Mouse (Mus musculus) erythroblast, embryonic 14.5 days (primary cell): ENCODE measurements around the gene Agtpbp1. TPM values are rescaled to one million over a fixed set of nuclear protein-coding genes. Genes with fewer than 3 reads are reported as not detected.

Source experiments
- H3K27me3 ChIP-seq: 2 replicates; pipeline ENCODE4 v1.6.1; 2012; ENCODE audit warnings: inconsistent platforms; ENCODE audit not compliant: control insufficient read depth
- H3K36me3 ChIP-seq: 2 replicates; pipeline ENCODE4 v1.6.1; 2012; ENCODE audit warnings: mild to moderate bottlenecking, inconsistent platforms; ENCODE audit not compliant: control insufficient read depth
- H3K4me1 ChIP-seq: 2 replicates; pipeline ENCODE4 v1.6.1; 2012; ENCODE audit warnings: inconsistent platforms; ENCODE audit not compliant: control insufficient read depth
- H3K4me3 ChIP-seq: replicated peaks from 2 replicates; pipeline ENCODE3; 2012; ENCODE audit warnings: moderate library complexity, mild to moderate bottlenecking, inconsistent platforms
- H3K9me3 ChIP-seq: 2 replicates; pipeline ENCODE4 v1.6.1; 2012; ENCODE audit warnings: low read length, inconsistent platforms, mixed read lengths; ENCODE audit not compliant: control insufficient read depth
- GATA1 ChIP-seq: IDR thresholded peaks from 2 replicates; pipeline ENCODE4 v1.6.1; 2012; ENCODE audit warnings: low read length, inconsistent platforms, mixed read lengths
- TAL1 ChIP-seq: IDR thresholded peaks from 3 replicates; pipeline ENCODE4 v1.6.1; 2012; ENCODE audit warnings: low read length, inconsistent platforms, mixed read lengths
- polyA plus RNA-seq: library from polyadenylated mRNA; stranded (reverse); fragments of >175 nt; gene quantifications from 2 replicates; pipeline ENCODE4 v1.2.3, GENCODE M21; 2012

Gene Agtpbp1
- polyA plus RNA-seq, 1 experiment = 0.17 TPM

DNA sequence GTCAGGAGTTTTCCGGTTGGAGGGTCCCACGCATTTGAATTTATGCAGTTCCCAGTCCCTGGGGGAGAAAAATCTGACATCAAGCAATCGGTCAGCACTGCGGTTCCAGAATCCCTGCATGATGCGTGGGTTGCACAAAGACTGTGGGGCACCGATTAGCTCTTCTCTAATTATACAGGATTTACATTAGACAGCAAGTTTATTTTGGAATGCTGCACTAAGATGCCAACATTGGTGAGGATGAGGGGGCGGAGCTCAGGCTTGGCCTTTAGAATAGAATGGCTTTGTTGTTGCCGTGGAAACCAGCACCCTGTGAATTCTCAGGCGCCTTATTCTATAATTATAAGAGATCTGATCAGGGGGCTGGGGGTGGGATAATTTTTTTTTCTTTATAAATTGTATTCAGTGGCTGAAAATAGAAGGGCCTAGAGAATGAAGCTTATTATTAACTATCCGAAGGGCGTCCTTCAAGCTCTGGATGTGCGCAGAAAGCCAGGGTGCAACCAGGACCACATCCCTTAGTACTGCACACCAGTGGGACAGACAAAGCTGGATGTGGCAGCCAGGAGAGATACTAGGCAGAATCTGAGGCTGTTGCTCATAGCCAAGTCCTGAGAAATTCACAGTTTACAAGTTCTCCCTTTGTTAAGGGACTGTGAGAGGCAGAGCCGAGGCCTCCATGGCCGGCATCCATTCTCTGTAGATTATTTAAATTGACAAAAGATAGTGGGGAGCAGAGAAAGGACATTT is 182.8 kb downstream of the Agtpbp1 start:
- TF ChIP-seq TAL1 (no peak), GATA1 (no peak)
- H3K36me3 ChIP-seq = no peaks in the 10 kb centered on the region
- H3K4me1 ChIP-seq = no peaks in the 10 kb centered on the region
- H3K4me3 ChIP-seq = no peak overlapping the region
- no peaks in the 10 kb centered on the region for H3K27me3 ChIP-seq
- H3K9me3 ChIP-seq = no peaks in the 10 kb centered on the region

DNA sequence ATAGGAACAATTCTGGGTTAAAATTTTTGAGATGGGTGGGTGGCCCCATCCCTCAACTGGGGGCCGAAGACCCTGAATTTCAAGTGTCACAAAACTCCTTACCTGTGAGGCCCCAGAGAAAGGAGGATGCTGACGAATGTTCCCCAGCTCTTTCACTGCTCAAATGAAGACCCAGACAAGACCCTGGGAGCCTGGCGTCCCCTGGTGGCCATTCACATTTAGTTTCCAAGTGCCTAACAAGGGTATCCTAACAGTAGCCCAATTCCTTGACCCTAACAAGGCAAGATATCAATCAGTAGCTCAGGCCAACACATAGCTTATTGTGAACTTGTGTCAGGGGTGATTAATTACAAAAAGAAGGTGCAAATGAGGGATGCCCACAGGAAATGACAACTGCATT is 187.5 kb downstream of the Agtpbp1 start:
- TF ChIP-seq GATA1 (no peak), TAL1 (no peak)
- H3K9me3 ChIP-seq = no peaks in the 10 kb centered on the region
- no peaks in the 10 kb centered on the region for H3K36me3 ChIP-seq
- no peaks in the 10 kb centered on the region for H3K4me1 ChIP-seq
- no peak overlapping the region for H3K4me3 ChIP-seq
- no peaks in the 10 kb centered on the region for H3K27me3 ChIP-seq

Other genes starting within 250 kb of the Agtpbp1 start
- 0.29 and 0.51 TPM in 2 replicates for gene Naa35, start within 50 bp of the Agtpbp1 start, polyA plus RNA-seq
- gene Golm1, start 90.6 kb upstream of the Agtpbp1 start, polyA plus RNA-seq = 0.54 and 0.98 TPM in 2 replicates
- gene 4921517D22Rik, start 108.9 kb upstream of the Agtpbp1 start, polyA plus RNA-seq = not detected in 2 replicates
- gene Spata31d1a, start 125.1 kb upstream of the Agtpbp1 start, polyA plus RNA-seq = not detected in 2 replicates
- not detected in 2 replicates for gene Spata31d1b, start 127.1 kb upstream of the Agtpbp1 start, polyA plus RNA-seq
- gene Spata31d1d, start 146.5 kb upstream of the Agtpbp1 start, polyA plus RNA-seq = 0.02 TPM in 1 of 2 replicates, not detected in the other
- gene 1700014D04Rik, start 161.5 kb upstream of the Agtpbp1 start, polyA plus RNA-seq = 0.09 TPM in 1 of 2 replicates, not detected in the other
- 62.3 and 68.6 TPM in 2 replicates for gene Isca1, start 184.6 kb upstream of the Agtpbp1 start, polyA plus RNA-seq
- 10.5 and 10.8 TPM in 2 replicates for gene Gm49354, start 197.0 kb upstream of the Agtpbp1 start, polyA plus RNA-seq
- gene Tut7, start 237.9 kb upstream of the Agtpbp1 start, polyA plus RNA-seq = 7.5 and 8.1 TPM in 2 replicates